Mouse (Mus musculus) lung, adult 2 months (tissue): Measurements from ENCODE around the gene BC025446. TPM values are rescaled to one million over a fixed set of nuclear protein-coding genes. Genes with fewer than 3 reads are reported as not detected.

Experiments used
- DNase-seq: peaks from one replicate; pipeline ENCODE4 v3.0.0; 2022
- H3K4me1 ChIP-seq: fragments of 200-500 bp; 2 replicates; pipeline ENCODE4 v1.6.1; 2011; ENCODE audit warnings: low read length; ENCODE audit not compliant: control insufficient read depth, insufficient read depth
- H3K4me3 ChIP-seq: fragments of 200-500 bp; replicated peaks from 2 replicates; pipeline ENCODE3; 2011; ENCODE audit warnings: low read depth, mild to moderate bottlenecking, control low read depth, low read length; ENCODE audit errors: extremely low read depth
- CTCF ChIP-seq: fragments of 200-500 bp; IDR thresholded peaks from 2 replicates; pipeline ENCODE4 v1.5.1; 2011; ENCODE audit warnings: mild to moderate bottlenecking, low read length, control low read depth; ENCODE audit not compliant: insufficient read depth
- POLR2A ChIP-seq: fragments of 200-500 bp; IDR thresholded peaks from 2 replicates; pipeline ENCODE4 v1.6.1; 2011; ENCODE audit warnings: low read depth, mild to moderate bottlenecking, control low read depth, low read length, borderline replicate concordance; ENCODE audit errors: extremely low read depth
- WGBS: fragments of 180-500 bp; shearing (Covaris S2); methylation state at CpG from one replicate; pipeline ENCODE4 v1.1.7; 2018; 5-methylcytosine and 5-hydroxymethylcytosine counted together
- polyA plus RNA-seq: library from polyadenylated mRNA; depleted of rRNA; stranded (reverse); fragments of >200 nt; gene quantifications from 2 replicates; pipeline ENCODE4 v1.2.3, GENCODE M21; 2012

Gene BC025446
- polyA plus RNA-seq, 1 experiment: 0.13 TPM

DNA sequence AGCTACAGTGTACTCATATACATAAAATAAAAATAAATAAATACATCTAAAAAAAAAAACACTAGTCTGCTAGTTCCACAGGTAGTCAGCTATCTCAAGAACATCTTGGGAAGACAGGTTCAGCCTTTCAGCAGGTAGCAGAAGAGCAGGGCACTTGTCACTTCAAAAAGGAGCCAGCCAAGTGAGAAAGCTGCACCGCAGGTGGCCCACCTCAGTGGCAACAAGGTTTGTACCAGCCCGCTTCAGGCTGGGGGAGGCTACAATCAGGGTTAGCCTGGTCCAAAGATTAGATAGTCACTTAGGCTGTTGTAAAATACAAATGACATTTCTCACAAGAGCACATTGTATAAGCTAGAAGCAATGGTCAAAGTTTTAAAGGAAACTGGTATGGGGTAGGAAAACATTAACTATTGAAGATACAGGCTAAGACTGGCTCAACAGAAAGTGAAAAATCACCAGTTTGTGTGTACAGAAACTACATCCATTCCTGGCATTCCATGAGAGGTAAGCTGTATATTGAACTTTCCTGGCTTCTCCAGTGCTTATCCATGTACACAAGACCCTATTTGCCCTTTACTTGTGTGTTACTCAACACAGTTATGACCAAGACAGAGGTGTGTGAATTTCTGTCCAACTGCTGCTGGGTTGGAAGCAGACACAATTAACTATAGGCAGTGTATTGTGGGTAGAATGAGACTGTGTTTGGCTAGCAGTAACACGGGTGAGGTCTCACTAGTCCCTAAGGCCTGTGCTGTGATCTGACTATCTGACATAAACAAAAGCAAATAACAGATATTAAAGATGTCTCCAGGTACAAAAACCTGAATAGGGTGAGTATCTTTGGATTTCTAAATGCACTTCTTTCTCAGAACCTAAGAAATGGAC lies 26.8 kb downstream of the BC025446 start:
- WGBS: 75% methylated on average over 3 of the region's 3 CpGs
- no peaks in the 10 kb centered on the region for H3K4me1 ChIP-seq
- no peak overlapping the region for H3K4me3 ChIP-seq
- no peak for TF ChIP-seq CTCF
- TF ChIP-seq POLR2A: no peak
- no peak for DNase-seq

DNA sequence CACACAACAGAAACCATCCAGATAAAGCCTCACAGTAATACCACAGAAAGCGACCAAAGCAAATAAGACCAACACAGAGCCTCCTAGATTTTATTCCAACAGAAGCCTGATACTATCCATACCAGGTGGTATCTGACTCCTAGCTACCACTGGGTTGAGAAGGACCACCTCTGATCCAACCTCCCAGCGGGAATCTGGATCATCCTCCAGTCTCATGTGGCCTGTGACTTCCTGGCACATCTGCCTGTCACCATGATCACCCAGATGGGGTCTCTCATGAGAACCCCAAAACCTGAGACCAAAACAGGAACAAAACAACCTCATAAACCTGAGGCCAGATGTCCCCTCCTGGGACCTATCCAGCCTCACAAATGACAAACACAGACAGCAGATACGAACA lies 38.5 kb downstream of the BC025446 start:
- WGBS: 78% methylated on average over 3 of the region's 3 CpGs
- DNase-seq: no peak

DNA sequence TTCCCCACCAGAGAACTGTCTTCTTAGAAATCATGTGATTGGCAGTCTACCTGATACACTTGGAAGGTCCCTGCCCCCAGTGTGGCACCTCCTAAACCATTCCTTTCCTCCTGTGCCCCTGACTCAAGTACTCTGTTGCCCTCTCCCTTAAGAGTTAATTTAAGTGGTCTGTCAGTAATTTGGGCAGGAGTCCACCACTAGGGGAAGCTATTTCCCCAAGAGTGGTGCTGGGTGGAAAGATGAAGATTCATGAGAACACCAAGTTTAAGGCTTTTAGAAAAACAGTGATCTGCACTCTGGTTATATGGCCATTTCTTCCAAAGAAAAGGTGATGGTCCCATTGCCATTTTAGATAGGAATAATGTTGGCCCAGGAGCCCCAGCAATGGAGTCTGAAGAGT lies 49.7 kb downstream of the BC025446 start:
- no peak for TF ChIP-seq POLR2A
- no peak for TF ChIP-seq CTCF
- DNase-seq: no peak
- H3K4me1 ChIP-seq: no peaks in the 10 kb centered on the region

More for the DNA sequence above, 38.5 kb downstream of the BC025446 start:
- Histone ChIP-seq H3K4me1 (no peaks in the 10 kb centered on the region), H3K4me3 (no peak overlapping the region)
- no peak for TF ChIP-seq CTCF
- TF ChIP-seq POLR2A: no peak

DNA sequence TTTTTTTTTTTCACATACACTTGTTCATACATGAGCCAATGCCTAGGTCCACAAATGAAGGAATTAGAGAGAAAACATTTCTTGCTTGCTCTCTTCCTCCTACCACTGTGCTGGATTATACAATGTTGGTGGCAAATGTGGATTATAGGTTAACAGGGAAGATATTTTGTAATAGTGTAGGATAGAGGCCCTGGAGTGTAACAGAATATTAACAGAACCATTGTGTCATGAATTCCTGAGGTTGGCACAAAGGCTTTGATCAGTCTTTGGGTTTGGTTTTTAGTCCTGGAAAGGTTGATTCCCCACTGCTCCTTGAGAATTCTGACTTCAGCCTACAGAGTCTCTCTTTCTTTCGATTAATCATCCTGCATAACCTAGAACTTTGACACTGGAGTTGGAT lies 50.5 kb downstream of the BC025446 start:
- TF ChIP-seq POLR2A (no peak), CTCF (no peak)
- WGBS: 43% methylated on average over 1 of the region's 1 CpGs
- Histone ChIP-seq H3K4me1 (no peaks in the 10 kb centered on the region), H3K4me3 (no peak overlapping the region)
- DNase-seq: no peak

More for the DNA sequence above, 49.7 kb downstream of the BC025446 start:
- no peak overlapping the region for H3K4me3 ChIP-seq

DNA sequence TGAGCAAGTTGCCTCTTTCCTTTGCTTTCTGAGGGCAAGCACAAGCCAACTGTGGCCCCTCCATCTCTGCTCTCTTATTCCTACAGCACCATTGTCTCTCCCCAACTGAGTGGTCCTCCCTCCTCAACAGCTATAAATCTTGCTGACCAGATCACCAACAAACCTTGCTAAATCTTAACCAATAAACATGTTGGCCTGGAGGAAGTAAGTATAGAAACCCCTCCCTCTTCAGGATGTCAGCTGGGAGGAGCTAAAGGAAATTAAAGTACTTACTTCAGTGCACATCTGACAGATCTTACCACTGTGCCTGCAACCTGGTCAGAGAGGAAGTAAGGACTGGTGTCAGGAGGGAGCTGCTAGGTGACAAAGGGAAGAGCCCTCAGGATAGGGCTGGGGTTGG lies 51.9 kb downstream of the BC025446 start, which contains the start of gene Ly6f:
Ly6f (plus strand) TSS at position 301 of the 400 bp plus-strand sequence.
- DNase-seq: no peak
- Histone ChIP-seq H3K4me1 (no peaks in the 10 kb centered on the region), H3K4me3 (no peak within 1 kb of the TSS)
- TF ChIP-seq POLR2A (no peak), CTCF (no peak)

DNA sequence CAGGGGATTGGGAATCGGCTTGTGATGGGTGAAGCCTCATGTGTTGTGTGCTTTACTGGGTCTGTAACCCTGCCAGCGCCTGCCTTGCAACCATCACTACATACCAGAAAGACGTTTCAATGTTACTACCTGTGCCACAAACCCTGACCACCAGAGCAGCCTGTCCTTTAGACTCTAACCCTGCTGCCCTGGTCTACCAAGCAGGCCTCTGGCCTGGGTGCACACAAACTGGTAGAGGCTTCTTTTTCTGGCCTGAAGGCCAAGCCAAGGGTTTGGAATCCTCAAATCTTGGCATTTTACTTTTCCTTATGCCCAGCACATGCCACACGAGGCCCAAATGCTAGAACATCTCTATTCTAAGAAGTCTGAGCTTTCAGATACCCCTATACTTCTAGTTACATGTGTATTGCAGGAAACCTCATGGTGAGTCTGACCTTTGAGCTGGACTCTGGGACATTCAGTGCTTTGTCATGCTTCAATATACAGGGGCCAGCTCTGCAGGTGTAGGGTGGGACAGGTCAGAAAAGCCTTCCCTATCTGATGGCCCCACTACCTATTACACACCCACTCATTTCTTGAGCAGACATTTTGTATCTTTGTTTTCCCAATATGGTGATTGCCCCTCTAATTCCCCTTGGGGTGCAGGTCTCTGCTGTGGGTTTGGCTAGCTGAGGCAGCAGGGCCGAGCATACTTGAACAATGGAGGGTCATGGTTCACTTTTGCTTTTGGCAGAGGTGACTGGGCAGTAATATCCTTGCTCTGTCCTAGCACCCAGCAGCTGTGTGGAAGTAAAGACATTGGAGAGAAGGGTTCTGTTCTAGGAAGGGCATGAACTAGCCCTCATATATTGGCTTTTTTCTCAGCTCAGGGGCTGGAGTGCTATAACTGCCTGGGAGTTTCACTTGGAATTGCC lies 53.0 kb downstream of the BC025446 start:
- TF ChIP-seq CTCF (no peak), POLR2A (no peak)
- WGBS: 62% methylated on average over 5 of the region's 5 CpGs
- Histone ChIP-seq H3K4me1 (no peaks in the 10 kb centered on the region), H3K4me3 (no peak overlapping the region)
- no peak for DNase-seq

DNA sequence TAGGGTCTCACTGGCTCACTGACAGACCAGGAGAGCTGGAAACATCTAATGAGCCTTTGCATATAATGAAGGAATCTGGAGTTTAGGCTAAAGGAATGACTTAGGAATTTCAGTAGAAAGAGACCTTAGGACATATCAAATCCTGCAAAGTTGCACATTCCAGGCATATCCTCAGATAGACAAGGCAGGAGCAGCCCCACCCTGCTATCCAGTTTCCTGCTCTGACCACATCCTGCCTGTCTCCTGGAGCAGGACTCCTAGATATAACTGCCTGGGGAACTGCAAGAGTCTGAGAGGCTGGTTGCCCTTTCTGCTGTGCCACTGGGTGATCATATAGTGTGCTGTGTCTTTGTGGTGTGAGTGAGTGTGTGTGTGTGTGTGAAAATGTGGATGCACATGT lies 54.0 kb downstream of the BC025446 start:
- Histone ChIP-seq H3K4me1 (no peaks in the 10 kb centered on the region), H3K4me3 (no peak overlapping the region)
- DNase-seq: no peak
- TF ChIP-seq CTCF (no peak), POLR2A (no peak)

DNA sequence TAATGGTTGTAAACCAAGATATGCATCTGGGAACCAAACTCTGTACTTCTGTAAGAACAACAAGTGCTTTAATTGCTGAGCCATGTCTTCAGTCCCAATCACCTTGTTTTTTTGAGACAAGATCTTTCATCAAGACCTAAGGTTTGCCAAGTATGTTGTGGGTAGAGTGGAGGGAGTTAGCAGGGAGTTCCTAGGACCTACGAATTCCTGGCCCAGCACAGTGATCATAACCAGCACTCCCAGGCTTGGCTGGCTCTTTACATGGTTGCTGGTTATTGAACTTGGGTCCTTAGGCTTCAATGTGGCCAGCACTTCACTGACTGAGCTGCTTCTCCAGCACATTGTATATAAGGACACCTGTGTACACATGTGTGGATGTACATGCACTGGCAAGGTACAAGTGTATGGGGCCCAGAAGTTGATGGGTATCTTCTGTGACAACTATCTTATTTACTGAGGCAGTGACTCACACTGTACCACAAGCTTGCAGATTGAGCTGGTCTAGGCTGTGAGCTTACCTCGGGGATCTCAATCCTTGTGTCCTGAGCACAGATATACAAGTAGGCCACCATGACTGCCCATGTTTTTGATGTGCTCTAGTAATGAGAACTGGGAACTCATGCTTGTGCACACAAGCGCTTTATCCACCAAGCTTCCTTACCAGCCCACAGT lies 54.7 kb downstream of the BC025446 start:
- WGBS: 71% methylated on average over 3 of the region's 3 CpGs
- Histone ChIP-seq H3K4me3 (no peak overlapping the region), H3K4me1 (no peaks in the 10 kb centered on the region)
- DNase-seq: no peak
- TF ChIP-seq POLR2A (no peak), CTCF (no peak)

DNA sequence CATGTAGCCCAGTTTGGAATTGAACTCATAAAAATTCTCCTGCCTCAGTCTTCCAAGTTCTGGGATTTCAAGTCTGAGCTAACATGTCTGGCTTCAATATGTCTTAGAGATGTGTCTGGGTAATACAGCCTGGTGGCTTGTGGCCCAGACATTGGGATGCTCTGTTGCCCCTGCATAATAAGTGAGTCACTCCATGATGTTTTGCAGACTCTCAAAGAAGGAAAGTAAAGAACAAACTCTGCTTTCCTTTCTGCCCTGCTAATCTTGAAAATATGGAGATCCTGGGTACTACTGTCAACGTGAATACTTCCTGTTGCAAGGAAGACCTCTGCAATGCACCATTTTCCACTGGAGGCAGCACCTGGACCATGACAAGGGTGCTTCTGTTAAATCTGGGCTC lies 55.2 kb downstream of the BC025446 start:
- DNase-seq: no peak
- H3K4me3 ChIP-seq: no peak overlapping the region
- 39% methylated on average over 1 of the region's 1 CpGs for WGBS
- no peak for TF ChIP-seq CTCF
- TF ChIP-seq POLR2A: no peak
- H3K4me1 ChIP-seq: no peaks in the 10 kb centered on the region
